Mouse (Mus musculus): ENCODE results near the gene Hnrnpf. TPM values are rescaled to one million over a fixed set of nuclear protein-coding genes. Genes with fewer than 3 reads are reported as not detected.

Gene Hnrnpf
- polyA plus RNA-seq, 1 experiment from 2014 or later = 822 TPM

GRCm38 (mm10) chr6:117929945-117930655 is 30.0 kb downstream of the Hnrnpf start:
- peaks cover 2% of the 10 kb centered on the region; the same call in 1 of the 2 replicates for H3K36me3 ChIP-seq (ENCODE audit: control insufficient read depth, insufficient read depth, low read length)
- H3K9ac ChIP-seq (ENCODE audit: low read depth, low read length) = no peak overlapping the region
- H3K27ac ChIP-seq (ENCODE audit: low read length) = no peak overlapping the region
- no peak overlapping the region for H3K4me3 ChIP-seq (ENCODE audit: low read length)
- no peak for ATAC-seq
- 81% methylated on average over 3 of the region's 3 CpGs for WGBS
- H3K4me2 ChIP-seq (ENCODE audit: low read depth, low read length) = no peak overlapping the region
- no peaks in the 10 kb centered on the region for H3K27me3 ChIP-seq (replicated peaks; ENCODE audit: control insufficient read depth, insufficient read depth, low read length)
- H3K4me1 ChIP-seq (ENCODE audit: control insufficient read depth, insufficient read depth, low read length) = no peaks in the 10 kb centered on the region
- no peaks in the 10 kb centered on the region for H3K9me3 ChIP-seq (ENCODE audit: control insufficient read depth, low read length)

GRCm38 (mm10) chr6:117932325-117933051 is 32.4 kb downstream of the Hnrnpf start:
- peak; percentile 52; the same call in 1 of the 2 replicates for ATAC-seq
- H3K9me3 ChIP-seq (ENCODE audit: control insufficient read depth, low read length) = no peaks in the 10 kb centered on the region
- H3K9ac ChIP-seq (ENCODE audit: low read depth, low read length) = no peak overlapping the region
- H3K27ac ChIP-seq (ENCODE audit: low read length) = no peak overlapping the region
- H3K4me2 ChIP-seq (ENCODE audit: low read depth, low read length) = no peak overlapping the region
- H3K27me3 ChIP-seq (replicated peaks; ENCODE audit: control insufficient read depth, insufficient read depth, low read length) = no peaks in the 10 kb centered on the region
- peaks cover 2% of the 10 kb centered on the region; the same call in 1 of the 2 replicates for H3K36me3 ChIP-seq (ENCODE audit: control insufficient read depth, insufficient read depth, low read length)
- H3K4me1 ChIP-seq (ENCODE audit: control insufficient read depth, insufficient read depth, low read length) = no peaks in the 10 kb centered on the region
- H3K4me3 ChIP-seq (ENCODE audit: low read length) = no peak overlapping the region
- 53% methylated on average over 11 of the region's 11 CpGs for WGBS

GRCm38 (mm10) chr6:117934301-117934700 is 34.2 kb downstream of the Hnrnpf start:
- Histone ChIP-seq H3K27ac (ENCODE audit: low read length) (no peak overlapping the region), H3K27me3 (replicated peaks; ENCODE audit: control insufficient read depth, insufficient read depth, low read length) (no peaks in the 10 kb centered on the region), H3K4me2 (ENCODE audit: low read depth, low read length) (no peak overlapping the region), H3K9ac (ENCODE audit: low read depth, low read length) (no peak overlapping the region), H3K36me3 (ENCODE audit: control insufficient read depth, insufficient read depth, low read length) (peaks cover 2% of the 10 kb centered on the region; the same call in 1 of the 2 replicates), H3K9me3 (ENCODE audit: control insufficient read depth, low read length) (no peaks in the 10 kb centered on the region), H3K4me3 (ENCODE audit: low read length) (no peak overlapping the region), H3K4me1 (ENCODE audit: control insufficient read depth, insufficient read depth, low read length) (no peaks in the 10 kb centered on the region)
- 79% methylated on average over 6 of the region's 6 CpGs for WGBS
- ATAC-seq = no peak

GRCm38 (mm10) chr6:117935681-117936612 is 35.8 kb downstream of the Hnrnpf start:
- Histone ChIP-seq H3K9me3 (ENCODE audit: control insufficient read depth, low read length) (no peaks in the 10 kb centered on the region), H3K27me3 (replicated peaks; ENCODE audit: control insufficient read depth, insufficient read depth, low read length) (no peaks in the 10 kb centered on the region), H3K27ac (ENCODE audit: low read length) (no peak overlapping the region), H3K4me1 (ENCODE audit: control insufficient read depth, insufficient read depth, low read length) (no peaks in the 10 kb centered on the region), H3K36me3 (ENCODE audit: control insufficient read depth, insufficient read depth, low read length) (no peaks in the 10 kb centered on the region), H3K4me3 (ENCODE audit: low read length) (no peak overlapping the region), H3K4me2 (ENCODE audit: low read depth, low read length) (no peak overlapping the region), H3K9ac (ENCODE audit: low read depth, low read length) (no peak overlapping the region)
- ATAC-seq = no peak
- 86% methylated on average over 14 of the region's 14 CpGs for WGBS

- 57% methylated on average over 10 of the region's 10 CpGs for WGBS
Observed at GRCm38 (mm10) chr6:117937222-117937932, 37.3 kb downstream of the Hnrnpf start, which contains the start of gene Fxyd4. TSS of gene Fxyd4 (minus strand) at chr6:117937692.

GRCm38 (mm10) chr6:117938951-117939350 is 38.8 kb downstream of the Hnrnpf start:
- Histone ChIP-seq H3K36me3 (ENCODE audit: control insufficient read depth, insufficient read depth, low read length) (no peaks in the 10 kb centered on the region), H3K4me2 (ENCODE audit: low read depth, low read length) (no peak overlapping the region), H3K4me1 (ENCODE audit: control insufficient read depth, insufficient read depth, low read length) (no peaks in the 10 kb centered on the region), H3K4me3 (ENCODE audit: low read length) (no peak overlapping the region), H3K9me3 (ENCODE audit: control insufficient read depth, low read length) (no peaks in the 10 kb centered on the region), H3K27ac (ENCODE audit: low read length) (no peak overlapping the region), H3K9ac (ENCODE audit: low read depth, low read length) (no peak overlapping the region), H3K27me3 (replicated peaks; ENCODE audit: control insufficient read depth, insufficient read depth, low read length) (no peaks in the 10 kb centered on the region)
- WGBS = 88% methylated on average over 10 of the region's 10 CpGs
- no peak for ATAC-seq

More at GRCm38 (mm10) chr6:117937222-117937932, 37.3 kb downstream of the Hnrnpf start, which contains the start of gene Fxyd4:
- H3K9me3 ChIP-seq (ENCODE audit: control insufficient read depth, low read length) = no peaks in the 10 kb centered on the region
- H3K9ac ChIP-seq (ENCODE audit: low read depth, low read length) = no peak within 1 kb of the TSS
- peak; percentile 79; the same call in 1 of the 2 replicates for ATAC-seq
- no peak within 1 kb of the TSS for H3K27ac ChIP-seq (ENCODE audit: low read length)
- no peaks in the 10 kb centered on the region for H3K4me1 ChIP-seq (ENCODE audit: control insufficient read depth, insufficient read depth, low read length)
- no peaks in the 10 kb centered on the region for H3K27me3 ChIP-seq (replicated peaks; ENCODE audit: control insufficient read depth, insufficient read depth, low read length)
- no peak within 1 kb of the TSS for H3K4me2 ChIP-seq (ENCODE audit: low read depth, low read length)
- no peak within 1 kb of the TSS for H3K4me3 ChIP-seq (ENCODE audit: low read length)
- H3K36me3 ChIP-seq (ENCODE audit: control insufficient read depth, insufficient read depth, low read length) = no peaks in the 10 kb centered on the region

- Histone ChIP-seq H3K36me3 (ENCODE audit: control insufficient read depth, insufficient read depth, low read length) (no peaks in the 10 kb centered on the region), H3K9ac (ENCODE audit: low read depth, low read length) (no peak overlapping the region), H3K4me2 (ENCODE audit: low read depth, low read length) (no peak overlapping the region), H3K9me3 (ENCODE audit: control insufficient read depth, low read length) (no peaks in the 10 kb centered on the region), H3K27ac (ENCODE audit: low read length) (no peak overlapping the region), H3K4me3 (ENCODE audit: low read length) (no peak overlapping the region), H3K27me3 (replicated peaks; ENCODE audit: control insufficient read depth, insufficient read depth, low read length) (no peaks in the 10 kb centered on the region), H3K4me1 (ENCODE audit: control insufficient read depth, insufficient read depth, low read length) (no peaks in the 10 kb centered on the region)
- WGBS = 81% methylated on average over 10 of the region's 10 CpGs
- no peak for ATAC-seq
Observed at GRCm38 (mm10) chr6:117942769-117943168, 42.6 kb downstream of the Hnrnpf start.

- no peak for ATAC-seq
- Histone ChIP-seq H3K27me3 (replicated peaks; ENCODE audit: control insufficient read depth, insufficient read depth, low read length) (no peaks in the 10 kb centered on the region), H3K36me3 (ENCODE audit: control insufficient read depth, insufficient read depth, low read length) (no peaks in the 10 kb centered on the region), H3K9ac (ENCODE audit: low read depth, low read length) (no peak overlapping the region), H3K4me1 (ENCODE audit: control insufficient read depth, insufficient read depth, low read length) (no peaks in the 10 kb centered on the region), H3K27ac (ENCODE audit: low read length) (no peak overlapping the region), H3K4me3 (ENCODE audit: low read length) (no peak overlapping the region), H3K9me3 (ENCODE audit: control insufficient read depth, low read length) (no peaks in the 10 kb centered on the region), H3K4me2 (ENCODE audit: low read depth, low read length) (no peak overlapping the region)
- WGBS = 73% methylated on average over 2 of the region's 2 CpGs
Observed at GRCm38 (mm10) chr6:117943899-117944298, 43.8 kb downstream of the Hnrnpf start.

Measured in intestine, embryonic 16.5 days (tissue).